Mouse (Mus musculus): ENCODE measurements at regions not wholly inside any gene's neighbourhood (a gene's known extent, or its start where the extent isn't known, plus 50 kb on each side); places are given as distances from the start of the nearest gene placed in this dataset.

DNA sequence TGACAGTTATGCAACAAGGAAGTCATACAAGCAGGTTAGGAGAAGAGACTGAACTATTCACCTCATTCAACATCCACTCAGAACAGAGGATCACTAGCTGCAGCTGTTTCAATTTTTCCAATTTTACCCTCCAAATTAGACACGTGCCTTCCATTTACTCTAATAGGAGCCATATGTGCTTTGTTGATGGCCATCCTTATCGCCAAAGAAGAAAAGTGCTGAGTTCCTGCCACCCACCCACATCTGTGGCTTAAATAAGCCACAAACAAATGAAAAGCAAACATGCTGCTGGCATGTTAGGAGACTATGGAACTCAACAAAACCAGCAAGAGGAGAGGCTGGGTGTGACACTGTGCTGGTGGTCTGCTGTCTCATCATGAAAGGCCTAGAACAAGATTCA is 1786.1 kb downstream of the 9330182O14Rik start:
- ATAC-seq (replicated peaks) = no peak
- H3K4me1 ChIP-seq = no peaks in the 10 kb centered on the region
- no peaks in the 10 kb centered on the region for H3K27me3 ChIP-seq (replicated peaks)
- H3K9me3 ChIP-seq = no peaks in the 10 kb centered on the region
- no peak overlapping the region for H3K4me3 ChIP-seq
- no peak overlapping the region for H3K27ac ChIP-seq
- no peak overlapping the region for H3K9ac ChIP-seq
- no peak overlapping the region for H3K4me2 ChIP-seq
- 80% methylated on average over 2 of the region's 2 CpGs for WGBS
- no peaks in the 10 kb centered on the region for H3K36me3 ChIP-seq (replicated peaks)

DNA sequence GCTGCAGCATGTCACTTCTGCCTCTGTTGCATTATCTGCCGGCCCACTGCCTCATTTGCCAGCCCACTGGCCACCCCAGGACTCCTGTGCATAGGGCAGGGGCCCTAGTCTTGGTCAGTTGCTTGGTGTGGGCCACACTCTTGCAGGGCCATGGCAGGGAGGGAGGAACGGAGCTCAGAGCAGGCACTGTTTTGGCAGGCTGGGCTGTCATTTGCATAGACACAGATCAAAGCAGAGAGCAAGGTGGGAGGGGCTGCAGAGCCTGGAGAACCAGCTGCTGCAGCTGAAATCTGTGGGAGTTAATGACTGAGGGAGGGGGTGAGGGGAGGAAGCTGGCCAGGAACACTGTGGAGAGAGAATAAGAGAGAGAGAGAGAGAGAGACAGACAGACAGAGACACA is 1802.5 kb downstream of the 9330182O14Rik start:
- Histone ChIP-seq H3K9me3 (no peaks in the 10 kb centered on the region), H3K27me3 (replicated peaks) (no peaks in the 10 kb centered on the region), H3K4me1 (no peaks in the 10 kb centered on the region), H3K4me2 (no peak overlapping the region), H3K36me3 (replicated peaks) (no peaks in the 10 kb centered on the region), H3K9ac (no peak overlapping the region), H3K4me3 (no peak overlapping the region), H3K27ac (no peak overlapping the region)
- 54% methylated on average over 2 of the region's 2 CpGs for WGBS
- no peak; the same call in 1 of the 2 replicates for ATAC-seq (replicated peaks)

DNA sequence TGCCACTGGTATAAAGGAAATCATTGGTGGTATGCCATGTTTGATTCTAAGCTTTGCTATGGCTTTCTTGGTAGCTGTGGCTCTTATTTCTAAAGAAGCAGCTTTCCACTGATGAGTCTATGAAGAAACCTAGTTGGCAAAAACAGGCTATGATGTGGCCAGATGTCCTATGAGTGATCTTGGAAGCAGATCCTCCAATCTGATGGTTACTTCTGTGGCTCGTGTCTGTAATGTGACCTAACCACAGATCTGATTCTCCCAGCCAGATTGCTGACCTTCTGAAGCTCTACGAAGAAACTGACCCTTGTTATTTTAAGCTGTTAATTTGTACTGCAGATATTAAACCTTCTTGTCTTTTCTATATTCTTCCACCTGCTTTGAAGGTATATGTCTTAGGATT is 1811.1 kb downstream of the 9330182O14Rik start:
- no peak overlapping the region for H3K27ac ChIP-seq
- H3K4me3 ChIP-seq = no peak overlapping the region
- H3K9ac ChIP-seq = no peak overlapping the region
- H3K4me1 ChIP-seq = no peaks in the 10 kb centered on the region
- H3K4me2 ChIP-seq = no peak overlapping the region
- ATAC-seq (replicated peaks) = no peak
- no peaks in the 10 kb centered on the region for H3K9me3 ChIP-seq
- H3K36me3 ChIP-seq (replicated peaks) = no peaks in the 10 kb centered on the region
- H3K27me3 ChIP-seq (replicated peaks) = no peaks in the 10 kb centered on the region
- WGBS = 90% methylated on average over 2 of the region's 2 CpGs

DNA sequence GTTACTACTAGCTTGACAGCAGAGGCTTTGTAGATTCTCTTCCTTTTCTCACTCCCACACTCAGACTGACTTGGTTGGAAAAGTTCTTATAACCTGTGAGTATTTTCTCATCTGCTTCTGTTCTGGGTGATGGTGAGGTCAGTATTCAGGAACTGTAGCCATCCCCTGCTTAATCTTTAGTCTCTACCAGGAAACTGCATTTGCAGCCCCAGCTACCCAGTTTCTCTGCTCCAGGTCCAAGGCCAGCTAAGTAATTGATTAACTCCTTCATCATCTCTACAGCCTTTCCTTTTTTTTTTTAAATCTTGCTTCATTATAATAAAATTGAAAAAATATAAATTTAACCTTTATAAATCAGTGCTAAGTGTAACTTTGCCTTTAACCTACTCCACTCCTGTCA is 1813.7 kb downstream of the 9330182O14Rik start:
- H3K9me3 ChIP-seq = no peaks in the 10 kb centered on the region
- no peak overlapping the region for H3K27ac ChIP-seq
- H3K36me3 ChIP-seq (replicated peaks) = no peaks in the 10 kb centered on the region
- H3K27me3 ChIP-seq (replicated peaks) = no peaks in the 10 kb centered on the region
- H3K4me1 ChIP-seq = no peaks in the 10 kb centered on the region
- no peak overlapping the region for H3K9ac ChIP-seq
- H3K4me2 ChIP-seq = no peak overlapping the region
- ATAC-seq (replicated peaks) = no peak
- no peak overlapping the region for H3K4me3 ChIP-seq

DNA sequence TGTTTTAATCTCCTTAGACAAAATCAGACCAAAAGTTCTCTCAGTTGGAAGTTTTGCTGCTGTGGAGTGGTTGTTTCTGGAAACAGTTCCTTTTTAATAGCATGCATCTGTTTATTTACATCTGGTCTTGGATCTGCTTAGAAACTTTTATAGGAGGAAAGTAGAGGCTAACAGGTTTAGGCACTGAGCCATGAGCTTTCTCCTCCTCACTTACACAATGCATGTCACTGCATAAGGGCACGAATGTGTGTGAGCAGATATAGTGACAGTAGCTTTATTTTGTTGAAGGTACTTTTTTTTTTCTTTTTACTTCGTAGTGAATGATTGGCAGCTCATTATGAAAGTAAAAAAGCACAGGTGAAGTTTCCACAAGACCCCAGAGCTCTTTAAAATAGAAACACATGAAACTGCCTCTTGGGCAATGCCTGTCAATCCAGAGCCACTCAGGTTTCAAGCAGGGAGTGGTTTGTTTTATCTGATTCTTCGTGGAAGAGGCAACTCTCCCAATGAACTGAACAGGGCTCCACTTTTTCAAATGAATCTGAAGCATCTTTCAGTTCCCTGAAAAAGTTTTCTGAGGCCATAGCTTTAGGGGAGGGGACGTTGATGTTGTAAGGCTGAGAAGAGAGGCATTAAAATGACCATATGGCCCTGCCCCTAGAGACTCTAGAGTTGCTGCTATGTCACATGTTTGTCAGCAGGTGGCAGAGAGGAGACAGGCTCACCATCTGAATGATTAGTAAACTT is 1814.4 kb downstream of the 9330182O14Rik start:
- H3K27ac ChIP-seq = no peak overlapping the region
- H3K27me3 ChIP-seq (replicated peaks) = no peaks in the 10 kb centered on the region
- H3K4me1 ChIP-seq = no peaks in the 10 kb centered on the region
- no peak overlapping the region for H3K4me2 ChIP-seq
- no peak overlapping the region for H3K9ac ChIP-seq
- ATAC-seq (replicated peaks) = no peak
- WGBS = 50% methylated on average over 4 of the region's 4 CpGs
- no peaks in the 10 kb centered on the region for H3K9me3 ChIP-seq
- H3K4me3 ChIP-seq = no peak overlapping the region
- H3K36me3 ChIP-seq (replicated peaks) = no peaks in the 10 kb centered on the region

DNA sequence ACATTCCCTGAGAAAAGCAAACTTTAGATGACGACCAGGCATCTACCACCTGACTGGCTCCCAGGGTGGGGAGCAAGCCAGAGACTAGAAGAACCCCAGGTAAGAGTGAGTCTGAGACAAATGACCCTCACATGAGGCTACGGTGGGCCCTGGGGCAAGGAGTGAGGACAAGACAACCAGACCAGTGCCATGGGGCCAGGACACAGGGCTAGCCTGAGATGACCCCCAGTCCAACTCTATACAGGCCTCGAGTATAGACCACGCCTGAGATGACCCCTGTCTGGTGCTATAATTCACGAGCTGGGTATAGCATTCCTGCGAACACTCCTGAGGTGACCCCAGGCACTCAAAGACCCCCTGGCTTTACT is 1814.9 kb downstream of the 9330182O14Rik start:
- Histone ChIP-seq H3K4me2 (no peak overlapping the region), H3K9ac (no peak overlapping the region)

DNA sequence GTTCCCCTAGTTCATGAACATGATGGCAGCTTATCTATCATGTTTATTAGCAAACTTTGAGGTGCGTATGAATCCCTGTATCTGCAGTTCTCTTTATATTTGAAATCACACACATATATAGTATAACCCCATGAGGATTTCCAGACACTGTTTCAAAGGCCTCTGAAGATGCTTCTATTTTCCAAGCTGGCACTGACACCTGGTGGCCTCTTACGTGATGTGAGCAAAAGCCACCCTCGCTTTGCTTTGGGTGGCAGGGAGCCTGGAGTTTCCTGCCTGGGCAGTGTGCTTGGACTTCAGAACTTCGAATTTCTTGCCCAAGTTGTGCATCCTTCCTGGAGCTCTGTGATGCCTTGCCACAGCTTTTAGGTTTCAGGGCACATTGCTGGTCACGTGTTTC is 1817.1 kb downstream of the 9330182O14Rik start:
- H3K4me2 ChIP-seq = no peak overlapping the region
- H3K4me1 ChIP-seq = no peaks in the 10 kb centered on the region
- no peaks in the 10 kb centered on the region for H3K27me3 ChIP-seq (replicated peaks)
- 83% methylated on average over 5 of the region's 5 CpGs for WGBS
- H3K9me3 ChIP-seq = no peaks in the 10 kb centered on the region
- H3K9ac ChIP-seq = no peak overlapping the region
- no peak for ATAC-seq (replicated peaks)
- H3K27ac ChIP-seq = no peak overlapping the region
- no peak overlapping the region for H3K4me3 ChIP-seq
- H3K36me3 ChIP-seq (replicated peaks) = no peaks in the 10 kb centered on the region

More for the DNA sequence above, 1814.9 kb downstream of the 9330182O14Rik start:
- no peak overlapping the region for H3K4me3 ChIP-seq
- H3K27me3 ChIP-seq (replicated peaks) = no peaks in the 10 kb centered on the region
- no peaks in the 10 kb centered on the region for H3K9me3 ChIP-seq
- no peaks in the 10 kb centered on the region for H3K4me1 ChIP-seq
- no peak overlapping the region for H3K27ac ChIP-seq
- no peak for ATAC-seq (replicated peaks)
- no peaks in the 10 kb centered on the region for H3K36me3 ChIP-seq (replicated peaks)
- WGBS = 67% methylated on average over 6 of the region's 6 CpGs

DNA sequence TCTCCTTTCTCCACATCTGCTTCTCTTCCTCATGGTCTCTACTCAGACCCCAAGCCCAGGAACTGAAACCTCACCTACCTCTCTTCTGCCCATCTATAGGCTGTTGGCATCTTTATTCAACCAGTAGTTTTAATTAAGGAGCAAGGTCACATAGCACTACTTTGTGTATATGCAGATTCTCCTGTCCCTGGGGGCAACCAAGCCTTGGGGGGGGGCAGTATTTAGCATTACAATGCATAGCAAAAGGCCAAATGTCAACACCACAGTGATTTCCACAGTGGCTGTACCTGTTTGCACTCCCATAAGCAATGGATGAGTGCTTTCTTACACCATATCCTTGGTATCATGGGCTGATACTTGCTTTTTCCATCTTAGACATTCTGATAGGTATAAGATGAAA is 1826.4 kb downstream of the 9330182O14Rik start:
- no peaks in the 10 kb centered on the region for H3K36me3 ChIP-seq (replicated peaks)
- no peaks in the 10 kb centered on the region for H3K9me3 ChIP-seq
- no peak overlapping the region for H3K4me2 ChIP-seq
- no peaks in the 10 kb centered on the region for H3K27me3 ChIP-seq (replicated peaks)
- no peak overlapping the region for H3K27ac ChIP-seq
- no peak overlapping the region for H3K9ac ChIP-seq
- H3K4me1 ChIP-seq = no peaks in the 10 kb centered on the region
- H3K4me3 ChIP-seq = no peak overlapping the region
- ATAC-seq (replicated peaks) = no peak

DNA sequence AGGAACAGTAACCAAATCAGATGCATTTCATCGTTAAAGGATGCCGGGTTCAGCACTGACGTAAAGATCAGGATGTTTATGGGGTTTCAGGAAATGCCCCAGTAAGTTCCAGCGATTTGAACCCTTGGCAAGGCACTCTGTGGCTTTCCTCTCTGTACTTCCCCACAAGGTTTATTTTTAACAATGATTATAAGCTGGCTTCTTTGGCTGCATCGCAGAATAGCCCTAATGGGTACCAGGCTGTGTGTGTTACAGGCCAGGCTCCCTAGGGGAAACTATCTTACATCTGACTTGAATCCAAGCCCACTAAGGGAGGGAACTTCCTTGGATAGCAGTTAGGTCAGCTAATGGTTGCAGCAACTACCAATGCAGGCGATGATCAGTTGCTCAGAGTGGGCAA is 1836.7 kb downstream of the 9330182O14Rik start:
- Histone ChIP-seq H3K4me2 (no peak overlapping the region), H3K27me3 (replicated peaks) (no peaks in the 10 kb centered on the region), H3K4me1 (no peaks in the 10 kb centered on the region), H3K9ac (no peak overlapping the region), H3K9me3 (no peaks in the 10 kb centered on the region), H3K36me3 (replicated peaks) (no peaks in the 10 kb centered on the region), H3K4me3 (no peak overlapping the region), H3K27ac (no peak overlapping the region)
- no peak for ATAC-seq (replicated peaks)
- whole genome bisulfite sequencing = 93% methylated on average over 6 of the region's 6 CpGs

DNA sequence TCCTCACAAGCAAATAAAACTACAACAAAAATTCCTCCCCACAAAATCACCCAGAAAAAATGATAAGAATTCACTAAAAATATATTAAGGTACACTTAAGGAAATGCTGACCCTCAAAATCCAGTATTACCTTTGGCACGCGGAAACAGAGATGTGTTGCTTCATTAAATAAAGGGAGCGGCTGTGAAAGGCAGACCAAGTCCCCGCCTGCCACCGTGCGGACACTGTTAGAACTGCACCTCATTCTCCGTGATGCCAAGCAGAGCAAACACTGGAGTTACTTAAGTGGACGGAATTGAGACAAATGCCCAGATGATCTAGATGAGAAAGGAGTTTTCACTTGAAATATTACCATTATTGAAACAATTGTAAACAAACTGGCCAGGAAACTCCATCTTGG is 1839.1 kb downstream of the 9330182O14Rik start:
- WGBS = 3% methylated on average over 8 of the region's 8 CpGs
- H3K4me1 ChIP-seq = no peaks in the 10 kb centered on the region
- no peak overlapping the region for H3K4me2 ChIP-seq
- H3K4me3 ChIP-seq = no peak overlapping the region
- no peaks in the 10 kb centered on the region for H3K27me3 ChIP-seq (replicated peaks)
- no peaks in the 10 kb centered on the region for H3K9me3 ChIP-seq
- H3K27ac ChIP-seq = no peak overlapping the region
- ATAC-seq (replicated peaks) = peak; percentile 88
- H3K36me3 ChIP-seq (replicated peaks) = no peaks in the 10 kb centered on the region
- no peak overlapping the region for H3K9ac ChIP-seq

DNA sequence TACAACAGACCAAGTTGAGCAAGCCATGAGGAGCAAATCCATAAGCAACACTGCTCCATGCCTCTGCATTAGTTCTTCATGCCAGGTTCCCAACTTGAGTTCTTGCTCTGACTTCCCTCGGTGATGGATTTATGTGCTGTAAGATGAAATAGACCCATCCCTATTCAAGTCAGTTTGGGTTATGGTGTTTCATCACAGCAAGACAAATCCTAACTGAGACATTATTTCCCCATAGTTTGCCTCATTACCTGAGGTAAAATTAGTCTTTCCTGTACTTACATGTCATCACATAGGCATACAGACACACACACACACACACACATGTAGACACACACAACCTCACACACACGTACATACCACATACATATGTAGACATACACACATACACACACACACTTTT is 1843.0 kb downstream of the 9330182O14Rik start:
- ATAC-seq (replicated peaks) = no peak
- no peaks in the 10 kb centered on the region for H3K4me1 ChIP-seq
- no peak overlapping the region for H3K4me2 ChIP-seq
- no peak overlapping the region for H3K9ac ChIP-seq
- no peaks in the 10 kb centered on the region for H3K27me3 ChIP-seq (replicated peaks)
- no peak overlapping the region for H3K27ac ChIP-seq
- H3K9me3 ChIP-seq = no peaks in the 10 kb centered on the region
- H3K36me3 ChIP-seq (replicated peaks) = no peaks in the 10 kb centered on the region
- WGBS = 95% methylated on average over 2 of the region's 2 CpGs
- no peak overlapping the region for H3K4me3 ChIP-seq

DNA sequence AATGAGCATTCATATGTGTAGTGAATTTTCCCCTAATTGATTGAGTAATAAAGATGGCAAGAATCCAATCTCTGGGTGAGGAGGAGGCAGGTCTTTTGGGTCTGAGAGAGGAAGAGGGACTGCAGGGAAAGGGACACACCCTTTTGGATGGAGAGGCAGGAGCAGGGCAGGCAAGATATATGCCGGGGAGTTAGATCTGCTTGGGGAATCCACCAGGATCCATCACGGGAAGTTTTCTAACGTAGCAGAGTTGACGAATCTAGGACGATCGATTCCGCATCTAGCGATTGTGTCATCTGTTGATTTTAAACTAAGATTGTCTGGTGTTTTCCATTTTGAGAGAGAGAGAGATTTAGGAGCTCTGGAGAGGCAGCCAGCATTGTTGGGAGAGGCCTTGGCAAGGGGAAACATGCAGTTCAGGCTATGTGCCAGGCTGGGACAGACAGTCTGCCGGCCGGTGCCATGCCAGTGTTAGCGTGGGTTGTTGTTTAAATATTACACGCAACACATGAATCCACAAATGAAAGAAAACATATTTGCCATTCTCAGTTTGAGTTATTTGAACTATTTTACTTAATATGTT is 1843.6 kb downstream of the 9330182O14Rik start:
- no peak overlapping the region for H3K4me2 ChIP-seq
- no peak overlapping the region for H3K9ac ChIP-seq
- no peak for ATAC-seq (replicated peaks)
- no peak overlapping the region for H3K4me3 ChIP-seq
- H3K4me1 ChIP-seq = no peaks in the 10 kb centered on the region
- no peaks in the 10 kb centered on the region for H3K36me3 ChIP-seq (replicated peaks)
- no peaks in the 10 kb centered on the region for H3K9me3 ChIP-seq
- no peak overlapping the region for H3K27ac ChIP-seq
- no peaks in the 10 kb centered on the region for H3K27me3 ChIP-seq (replicated peaks)
- 91% methylated on average over 12 of the region's 12 CpGs for WGBS

DNA sequence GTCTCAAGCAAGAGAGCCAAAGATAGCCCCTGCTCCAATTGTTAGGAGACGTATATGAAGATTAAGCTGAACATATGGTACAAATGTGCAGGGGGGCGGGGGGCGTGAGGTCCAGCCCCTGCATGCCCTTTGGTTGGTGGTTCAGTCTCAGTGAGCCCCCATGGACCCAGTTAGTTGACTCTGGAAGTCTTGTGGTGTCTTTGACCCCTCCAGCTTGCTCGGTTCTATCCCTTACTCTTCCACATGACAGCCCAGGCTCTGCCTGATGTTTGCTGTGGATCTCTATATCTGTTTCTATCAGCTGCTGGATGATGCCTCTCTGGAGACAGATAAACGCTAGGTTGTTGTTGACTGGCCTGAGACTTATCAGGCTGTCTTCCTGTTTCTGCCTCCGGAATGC is 1849.1 kb downstream of the 9330182O14Rik start:
- H3K36me3 ChIP-seq (replicated peaks) = no peaks in the 10 kb centered on the region
- H3K27ac ChIP-seq = no peak overlapping the region
- no peak overlapping the region for H3K4me2 ChIP-seq
- H3K4me1 ChIP-seq = no peaks in the 10 kb centered on the region
- no peak overlapping the region for H3K9ac ChIP-seq
- WGBS = 90% methylated on average over 6 of the region's 6 CpGs
- no peaks in the 10 kb centered on the region for H3K27me3 ChIP-seq (replicated peaks)
- no peak for ATAC-seq (replicated peaks)
- no peaks in the 10 kb centered on the region for H3K9me3 ChIP-seq
- H3K4me3 ChIP-seq = no peak overlapping the region
